Mouse (Mus musculus): ENCODE data around the gene Amh. TPM values are rescaled to one million over a fixed set of nuclear protein-coding genes. Genes with fewer than 3 reads are reported as not detected.

The Amh gene
- polyA plus RNA-seq, 1 experiment, result 3.2 TPM

GRCm38 (mm10) chr10:80848571-80848970 is 43.5 kb downstream of the Amh start:
- Histone ChIP-seq H3K27ac (ENCODE audit: control insufficient read depth, insufficient read depth, low read depth, low read length) (no peak overlapping the region), H3K4me1 (ENCODE audit: control insufficient read depth, insufficient read depth, low read length) (peaks cover 7% of the 10 kb centered on the region), H3K36me3 (ENCODE audit: control insufficient read depth, insufficient read depth, low read length) (no peaks in the 10 kb centered on the region; the same call in none of the 2 replicates), H3K27me3 (ENCODE audit: control insufficient read depth, insufficient read depth, low read length) (no peaks in the 10 kb centered on the region), H3K4me3 (ENCODE audit: control insufficient read depth, low read depth, low read length) (no peak overlapping the region)
- TF ChIP-seq POLR2A (IDR thresholded peaks at IDR 0.05; ENCODE audit: control insufficient read depth, low read depth, low read length), result no peak
- no peak for TF ChIP-seq CTCF (IDR thresholded peaks at IDR 0.05; ENCODE audit: control insufficient read depth, insufficient read depth, insufficient replicate concordance, low read depth, low read length)

GRCm38 (mm10) chr10:80854913-80855748 is 50.1 kb downstream of the Amh start, which contains the start of the genes Lsm7 and Sppl2b:
TSS of gene Lsm7 (minus strand) at chr10:80855209.
TSS of gene Sppl2b (plus strand) at chr10:80855275.
- Histone ChIP-seq H3K27me3 (ENCODE audit: control insufficient read depth, insufficient read depth, low read length) (no peaks in the 10 kb centered on the region), H3K4me3 (ENCODE audit: control insufficient read depth, low read depth, low read length) (peak within 1 kb of the TSS; percentile 81), H3K36me3 (ENCODE audit: control insufficient read depth, insufficient read depth, low read length) (no peaks in the 10 kb centered on the region; the same call in none of the 2 replicates), H3K27ac (ENCODE audit: control insufficient read depth, insufficient read depth, low read depth, low read length) (peak within 1 kb of the TSS; percentile 34), H3K4me1 (ENCODE audit: control insufficient read depth, insufficient read depth, low read length) (peaks cover 2% of the 10 kb centered on the region)
- TF ChIP-seq CTCF (IDR thresholded peaks at IDR 0.05; ENCODE audit: control insufficient read depth, insufficient read depth, insufficient replicate concordance, low read depth, low read length), result no peak
- TF ChIP-seq POLR2A (IDR thresholded peaks at IDR 0.05; ENCODE audit: control insufficient read depth, low read depth, low read length), result peak; percentile 88

GRCm38 (mm10) chr10:80855749-80856073 is 50.7 kb downstream of the Amh start:
- Histone ChIP-seq H3K4me3 (ENCODE audit: control insufficient read depth, low read depth, low read length) (peak overlapping the region; percentile 81), H3K27ac (ENCODE audit: control insufficient read depth, insufficient read depth, low read depth, low read length) (no peak overlapping the region), H3K27me3 (ENCODE audit: control insufficient read depth, insufficient read depth, low read length) (no peaks in the 10 kb centered on the region), H3K36me3 (ENCODE audit: control insufficient read depth, insufficient read depth, low read length) (no peaks in the 10 kb centered on the region; the same call in none of the 2 replicates), H3K4me1 (ENCODE audit: control insufficient read depth, insufficient read depth, low read length) (peaks cover 2% of the 10 kb centered on the region)
- TF ChIP-seq POLR2A (IDR thresholded peaks at IDR 0.05; ENCODE audit: control insufficient read depth, low read depth, low read length) (no peak), CTCF (IDR thresholded peaks at IDR 0.05; ENCODE audit: control insufficient read depth, insufficient read depth, insufficient replicate concordance, low read depth, low read length) (no peak)

- Histone ChIP-seq H3K4me1 (ENCODE audit: control insufficient read depth, insufficient read depth, low read length) (peaks cover 2% of the 10 kb centered on the region), H3K4me3 (ENCODE audit: control insufficient read depth, low read depth, low read length) (peak overlapping the region; percentile 81), H3K27ac (ENCODE audit: control insufficient read depth, insufficient read depth, low read depth, low read length) (no peak overlapping the region)
Measured at GRCm38 (mm10) chr10:80856267-80856666, 51.2 kb downstream of the Amh start.

GRCm38 (mm10) chr10:80856908-80857307 is 51.9 kb downstream of the Amh start:
- no peaks in the 10 kb centered on the region for H3K27me3 ChIP-seq (ENCODE audit: control insufficient read depth, insufficient read depth, low read length)
- H3K27ac ChIP-seq (ENCODE audit: control insufficient read depth, insufficient read depth, low read depth, low read length), result no peak overlapping the region
- peaks cover 2% of the 10 kb centered on the region for H3K4me1 ChIP-seq (ENCODE audit: control insufficient read depth, insufficient read depth, low read length)
- no peak for TF ChIP-seq CTCF (IDR thresholded peaks at IDR 0.05; ENCODE audit: control insufficient read depth, insufficient read depth, insufficient replicate concordance, low read depth, low read length)
- no peak for TF ChIP-seq POLR2A (IDR thresholded peaks at IDR 0.05; ENCODE audit: control insufficient read depth, low read depth, low read length)
- peak overlapping the region; percentile 26 for H3K4me3 ChIP-seq (ENCODE audit: control insufficient read depth, low read depth, low read length)
- H3K36me3 ChIP-seq (ENCODE audit: control insufficient read depth, insufficient read depth, low read length), result no peaks in the 10 kb centered on the region; the same call in none of the 2 replicates

More at GRCm38 (mm10) chr10:80856267-80856666, 51.2 kb downstream of the Amh start:
- H3K27me3 ChIP-seq (ENCODE audit: control insufficient read depth, insufficient read depth, low read length), result no peaks in the 10 kb centered on the region
- no peaks in the 10 kb centered on the region; the same call in none of the 2 replicates for H3K36me3 ChIP-seq (ENCODE audit: control insufficient read depth, insufficient read depth, low read length)
- no peak for TF ChIP-seq CTCF (IDR thresholded peaks at IDR 0.05; ENCODE audit: control insufficient read depth, insufficient read depth, insufficient replicate concordance, low read depth, low read length)
- TF ChIP-seq POLR2A (IDR thresholded peaks at IDR 0.05; ENCODE audit: control insufficient read depth, low read depth, low read length), result no peak

Other genes starting within 250 kb of the Amh start
- 201 and 214 TPM in 2 replicates for gene Rexo1, start 243.7 kb upstream of the Amh start, polyA plus RNA-seq (2012; rRNA removed)
- 7.5 and 7.7 TPM in 2 replicates for gene Klf16, start 227.9 kb upstream of the Amh start, polyA plus RNA-seq (2012; rRNA removed)
- 246 and 291 TPM in 2 replicates for gene Abhd17a, start 214.9 kb upstream of the Amh start, polyA plus RNA-seq (2012; rRNA removed)
- 58.8 and 61.6 TPM in 2 replicates for gene Scamp4, start 202.4 kb upstream of the Amh start, polyA plus RNA-seq (2012; rRNA removed)
- 46.6 and 56.1 TPM in 2 replicates for gene Adat3, start 202.4 kb upstream of the Amh start, polyA plus RNA-seq (2012; rRNA removed)
- gene Gm49322, start 199.2 kb upstream of the Amh start, polyA plus RNA-seq (2012; rRNA removed), result 1.9 and 2.1 TPM in 2 replicates
- 1,079 and 1,184 TPM in 2 replicates for gene Csnk1g2, start 182.4 kb upstream of the Amh start, polyA plus RNA-seq (2012; rRNA removed)
- 18.9 and 20.5 TPM in 2 replicates for gene Btbd2, start 148.2 kb upstream of the Amh start, polyA plus RNA-seq (2012; rRNA removed)
- gene Mknk2, start 127.1 kb upstream of the Amh start, polyA plus RNA-seq (2012; rRNA removed), result 53.5 and 60.4 TPM in 2 replicates
- 11.1 and 12.5 TPM in 2 replicates for gene Mob3a, start 103.3 kb upstream of the Amh start, polyA plus RNA-seq (2012; rRNA removed)
- gene Izumo4, start 103.1 kb upstream of the Amh start, polyA plus RNA-seq (2012; rRNA removed), result 339 and 385 TPM in 2 replicates
- 178 and 195 TPM in 2 replicates for gene Ap3d1, start 63.0 kb upstream of the Amh start, polyA plus RNA-seq (2012; rRNA removed)
- gene Dot1l, start 50.0 kb upstream of the Amh start, polyA plus RNA-seq (2012; rRNA removed), result 168 and 189 TPM in 2 replicates
- 65.7 and 67.4 TPM in 2 replicates for gene Sf3a2, start 7.0 kb upstream of the Amh start, polyA plus RNA-seq (2012; rRNA removed)
- 41.4 and 45.8 TPM in 2 replicates for gene Plekhj1, start 6.6 kb upstream of the Amh start, polyA plus RNA-seq (2012; rRNA removed)
- gene Jsrp1, start 8.3 kb downstream of the Amh start, polyA plus RNA-seq (2012; rRNA removed), result 1.2 and 1.4 TPM in 2 replicates
- gene Oaz1, start 21.4 kb downstream of the Amh start, polyA plus RNA-seq (2012; rRNA removed), result 261 and 275 TPM in 2 replicates
- 0.16 and 0.26 TPM in 2 replicates for gene Lingo3, start 38.8 kb downstream of the Amh start, polyA plus RNA-seq (2012; rRNA removed)
- 60.3 and 67.0 TPM in 2 replicates for gene Lsm7, start 50.0 kb downstream of the Amh start, polyA plus RNA-seq (2012; rRNA removed)
- gene Sppl2b, start 50.0 kb downstream of the Amh start, polyA plus RNA-seq (2012; rRNA removed), result 169 and 173 TPM in 2 replicates
- 2.0 and 2.7 TPM in 2 replicates for gene Tmprss9, start 66.6 kb downstream of the Amh start, polyA plus RNA-seq (2012; rRNA removed)
- 76.7 and 104 TPM in 2 replicates for gene Timm13, start 95.7 kb downstream of the Amh start, polyA plus RNA-seq (2012; rRNA removed)
- 177 TPM in 2 replicates for gene Lmnb2, start 113.0 kb downstream of the Amh start, polyA plus RNA-seq (2012; rRNA removed)
- gene Gadd45b, start 124.8 kb downstream of the Amh start, polyA plus RNA-seq (2012; rRNA removed), result 7.8 and 9.1 TPM in 2 replicates
- 1.0 and 1.6 TPM in 2 replicates for gene Gng7, start 209.7 kb downstream of the Amh start, polyA plus RNA-seq (2012; rRNA removed)
- 0.95 and 1.4 TPM in 2 replicates for gene Diras1, start 220.4 kb downstream of the Amh start, polyA plus RNA-seq (2012; rRNA removed)
- 39.6 and 46.3 TPM in 2 replicates for gene Slc39a3, start 232.2 kb downstream of the Amh start, polyA plus RNA-seq (2012; rRNA removed)